Mouse (Mus musculus) spleen, embryonic (tissue): ENCODE measurements at regions not wholly inside any gene's neighbourhood (a gene's known extent, or its start where the extent isn't known, plus 50 kb on each side); places are given as distances from the start of the nearest gene placed in this dataset.
"Not testable (repeated sequence)": the region's sequence is repeated elsewhere in the genome, so short reads cannot be mapped to it uniquely, and the experiment has no call there.

Experiments
- CTCF ChIA-PET: fragments of 350-600 bp; sonication (Branson Sonifier 250); formaldehyde crosslinking; loops from one replicate; lab custom pipeline; 2022; lab: Charles Lee

DNA sequence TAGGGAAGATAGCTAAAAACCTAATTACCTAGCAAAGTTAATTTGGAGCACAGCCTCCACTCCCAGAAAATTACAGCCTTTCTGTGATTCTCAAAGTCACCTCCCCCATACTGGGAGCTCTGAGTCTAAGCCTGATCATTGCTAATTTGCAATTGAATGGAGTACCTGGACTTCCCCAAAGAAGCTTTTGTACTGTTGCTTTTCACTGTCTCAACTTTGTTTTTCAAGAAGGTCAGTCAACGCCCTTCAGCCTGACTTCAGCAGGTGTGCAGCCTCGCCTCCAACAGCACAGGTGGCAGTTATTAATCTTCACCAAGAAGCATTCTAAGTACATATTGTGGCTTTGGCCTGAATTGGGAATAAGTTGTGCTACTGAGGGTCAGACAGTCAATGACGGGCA is 67.7 kb upstream of the Dnajc1 start:
- CTCF ChIA-PET, result not testable (repeated sequence)

GRCm38 (mm10) chr2:18453426-18453825 is 60.8 kb upstream of the Dnajc1 start:
- CTCF ChIA-PET, result not testable (repeated sequence)

DNA sequence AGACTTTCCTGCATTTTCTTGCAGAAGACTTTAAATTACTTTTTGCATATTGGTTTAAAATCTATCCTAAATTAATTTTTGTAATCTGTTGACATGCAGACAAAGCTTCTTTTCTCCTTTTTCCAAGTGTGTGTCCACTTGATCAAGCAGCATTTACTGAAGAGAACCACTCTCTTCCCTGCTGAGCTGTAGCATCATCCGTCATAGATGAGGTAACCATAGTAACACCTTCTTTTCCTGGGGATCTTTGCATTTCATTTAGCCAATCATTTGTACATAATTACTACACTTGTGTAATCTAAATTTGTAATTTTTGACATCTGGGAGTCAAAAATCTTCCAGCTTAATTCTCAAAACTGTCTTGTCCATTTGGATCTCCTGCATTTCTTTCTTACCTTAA is 53.2 kb upstream of the Dnajc1 start:
- CTCF ChIA-PET, result interaction anchor here (0.7 kb wide), 1 partner anchor 164 kb away, joined by 3 read pairs; no protein-coding TSS in a partner anchor
